Mouse (Mus musculus) forebrain, postnatal 0 days (tissue): ENCODE data around the gene Cep128. TPM values are rescaled to one million over a fixed set of nuclear protein-coding genes. Genes with fewer than 3 reads are reported as not detected.

Source experiments
- ATAC-seq: fragments of 200-750 bp; cut with Nextera tagmentation; 2 replicates; pipeline ENCODE4 v1.8.0; 2017; ENCODE audit warnings: mild to moderate bottlenecking, moderate library complexity
- DNase-seq: peaks from one replicate; pipeline ENCODE4 v3.0.0-alpha.2; 2015
- H3K27ac ChIP-seq: fragments of 300-500 bp; sonication (generic); 2 replicates; pipeline ENCODE4 v1.5.1; 2014; ENCODE audit warnings: low read depth, mild to moderate bottlenecking, antibody characterized with exemption, low read length, moderate library complexity, mixed read lengths
- H3K27me3 ChIP-seq: fragments of 300-500 bp; sonication (generic); 2 replicates; pipeline ENCODE4 v1.6.1; 2014; ENCODE audit warnings: mild to moderate bottlenecking, low read length, mixed read lengths; ENCODE audit not compliant: insufficient read depth
- H3K36me3 ChIP-seq: fragments of 300-500 bp; sonication (generic); 2 replicates; pipeline ENCODE4 v1.6.1; 2014; ENCODE audit warnings: mild to moderate bottlenecking, moderate library complexity; ENCODE audit not compliant: insufficient read depth
- H3K4me1 ChIP-seq: fragments of 300-500 bp; sonication (generic); 2 replicates; pipeline ENCODE4 v1.6.1; 2014; ENCODE audit warnings: antibody characterized with exemption; ENCODE audit not compliant: insufficient read depth
- H3K4me2 ChIP-seq: fragments of 300-500 bp; sonication (generic); 2 replicates; pipeline ENCODE4 v1.6.1; 2014; ENCODE audit warnings: low read depth, mild to moderate bottlenecking, moderate library complexity
- H3K4me3 ChIP-seq: fragments of 300-500 bp; sonication (generic); 2 replicates; pipeline ENCODE4 v1.5.1; 2014; ENCODE audit warnings: low read depth, low read length, mixed read lengths
- H3K9ac ChIP-seq: fragments of 300-500 bp; sonication (generic); 2 replicates; pipeline ENCODE4 v1.6.1; 2014; ENCODE audit warnings: mild to moderate bottlenecking
- H3K9me3 ChIP-seq: fragments of 300-500 bp; sonication (generic); 2 replicates; pipeline ENCODE4 v1.6.1; 2016; ENCODE audit warnings: low read length
- CTCF ChIP-seq: sonication (generic); IDR thresholded peaks from 2 replicates; pipeline ENCODE4 v1.5.1; 2016; ENCODE audit warnings: antibody characterized with exemption, control low read depth, low read depth
- WGBS: fragments of 180-500 bp; shearing (Covaris S2); extraction: QIAGEN DNeasy Blood & Tissue Kit; methylation state at CpG from one replicate; pipeline ENCODE4 v1.1.7; 2014; 5-methylcytosine and 5-hydroxymethylcytosine counted together
- polyA plus RNA-seq: library from polyadenylated mRNA; unstranded; fragments of >200 nt; fragmentation: Nextera tagmentation; extraction: Ambion mirVana; gene quantifications from 2 replicates; pipeline ENCODE4 v1.2.1, GENCODE M21; 2015
- total RNA-seq: library from RNA; depleted of rRNA; stranded (reverse); fragments of >200 nt; gene quantifications from 2 replicates; pipeline ENCODE4 v1.2.3, GENCODE M21; 2014

Cep128 gene
- total and polyA plus RNA-seq, 2 experiments from 2014 or later = 3.0 to 8.4 TPM

GRCm38 (mm10) chr12:91184616-91185015 lies 199.6 kb downstream of the Cep128 start:
- no peaks in the 10 kb centered on the region for H3K4me1 ChIP-seq
- no peak for TF ChIP-seq CTCF
- no peak overlapping the region for H3K9ac ChIP-seq
- 94% methylated on average over 1 of the region's 1 CpGs for WGBS
- no peaks in the 10 kb centered on the region for H3K36me3 ChIP-seq
- DNase-seq (no peak), ATAC-seq (no peak)
- no peak overlapping the region for H3K4me2 ChIP-seq
- no peaks in the 10 kb centered on the region for H3K27me3 ChIP-seq
- H3K9me3 ChIP-seq = no peaks in the 10 kb centered on the region
- no peak overlapping the region for H3K4me3 ChIP-seq
- H3K27ac ChIP-seq = no peak overlapping the region

- Histone ChIP-seq H3K4me3 (no peak overlapping the region), H3K4me2 (no peak overlapping the region), H3K9ac (no peak overlapping the region), H3K27ac (no peak overlapping the region), H3K36me3 (no peaks in the 10 kb centered on the region), H3K9me3 (no peaks in the 10 kb centered on the region), H3K27me3 (no peaks in the 10 kb centered on the region), H3K4me1 (no peaks in the 10 kb centered on the region)
- TF ChIP-seq CTCF = no peak
- WGBS = 81% methylated on average over 2 of the region's 2 CpGs
- DNase-seq (no peak), ATAC-seq (no peak)
These were observed 200.3 kb downstream of the Cep128 start for GRCm38 (mm10) chr12:91183928-91184327.

- no peaks in the 10 kb centered on the region for H3K9me3 ChIP-seq
- H3K9ac ChIP-seq = no peak overlapping the region
- no peak overlapping the region for H3K27ac ChIP-seq
- H3K4me1 ChIP-seq = no peaks in the 10 kb centered on the region
- no peak for TF ChIP-seq CTCF
- H3K4me2 ChIP-seq = no peak overlapping the region
- DNase-seq (no peak), ATAC-seq (no peak)
- no peaks in the 10 kb centered on the region for H3K27me3 ChIP-seq
- no peaks in the 10 kb centered on the region for H3K36me3 ChIP-seq
- H3K4me3 ChIP-seq = no peak overlapping the region
- WGBS = 88% methylated on average over 4 of the region's 4 CpGs
These were observed 200.8 kb downstream of the Cep128 start for GRCm38 (mm10) chr12:91183304-91183855.

GRCm38 (mm10) chr12:91176808-91177526 lies 207.2 kb downstream of the Cep128 start:
- no peaks in the 10 kb centered on the region for H3K4me1 ChIP-seq

GRCm38 (mm10) chr12:91171613-91172012 lies 212.6 kb downstream of the Cep128 start:
- ATAC-seq (no peak), DNase-seq (no peak)
- H3K4me1 ChIP-seq = no peaks in the 10 kb centered on the region
- H3K4me3 ChIP-seq = no peak overlapping the region
- no peaks in the 10 kb centered on the region for H3K27me3 ChIP-seq
- H3K36me3 ChIP-seq = no peaks in the 10 kb centered on the region
- H3K4me2 ChIP-seq = no peak overlapping the region
- WGBS = 67% methylated on average over 3 of the region's 3 CpGs
- TF ChIP-seq CTCF = no peak
- no peaks in the 10 kb centered on the region for H3K9me3 ChIP-seq
- H3K27ac ChIP-seq = no peak overlapping the region
- H3K9ac ChIP-seq = no peak overlapping the region

More at GRCm38 (mm10) chr12:91176808-91177526, 207.2 kb downstream of the Cep128 start:
- no peak for TF ChIP-seq CTCF
- H3K9ac ChIP-seq = no peak overlapping the region
- H3K9me3 ChIP-seq = no peaks in the 10 kb centered on the region
- no peak overlapping the region for H3K4me2 ChIP-seq
- H3K27me3 ChIP-seq = no peaks in the 10 kb centered on the region
- no peak for ATAC-seq
- DNase-seq = no peak
- no peak overlapping the region for H3K27ac ChIP-seq
- no peaks in the 10 kb centered on the region for H3K36me3 ChIP-seq
- no peak overlapping the region for H3K4me3 ChIP-seq
- WGBS = 83% methylated on average over 5 of the region's 5 CpGs

- Histone ChIP-seq H3K4me3 (no peak overlapping the region), H3K4me2 (no peak overlapping the region), H3K27ac (no peak overlapping the region), H3K4me1 (no peaks in the 10 kb centered on the region), H3K9ac (no peak overlapping the region), H3K9me3 (no peaks in the 10 kb centered on the region), H3K27me3 (no peaks in the 10 kb centered on the region), H3K36me3 (no peaks in the 10 kb centered on the region)
- ATAC-seq (no peak), DNase-seq (no peak)
- WGBS = 82% methylated on average over 6 of the region's 6 CpGs
- TF ChIP-seq CTCF = no peak
These were observed 223.0 kb downstream of the Cep128 start for GRCm38 (mm10) chr12:91161015-91161730.

- WGBS = 51% methylated on average over 2 of the region's 2 CpGs
- no peaks in the 10 kb centered on the region for H3K9me3 ChIP-seq
- no peak overlapping the region for H3K4me2 ChIP-seq
- no peak overlapping the region for H3K9ac ChIP-seq
- no peak overlapping the region for H3K4me3 ChIP-seq
- H3K27ac ChIP-seq = no peak overlapping the region
- no peaks in the 10 kb centered on the region for H3K27me3 ChIP-seq
- peak; percentile 51; the same call in 1 of the 2 replicates for ATAC-seq
- no peak for TF ChIP-seq CTCF
- no peaks in the 10 kb centered on the region for H3K36me3 ChIP-seq
- no peaks in the 10 kb centered on the region for H3K4me1 ChIP-seq
- peak; percentile 10 for DNase-seq
These were observed 225.7 kb downstream of the Cep128 start for GRCm38 (mm10) chr12:91158481-91158880.
